Mouse (Mus musculus): ENCODE data around the gene Ipo13.

Gene Ipo13

DNA sequence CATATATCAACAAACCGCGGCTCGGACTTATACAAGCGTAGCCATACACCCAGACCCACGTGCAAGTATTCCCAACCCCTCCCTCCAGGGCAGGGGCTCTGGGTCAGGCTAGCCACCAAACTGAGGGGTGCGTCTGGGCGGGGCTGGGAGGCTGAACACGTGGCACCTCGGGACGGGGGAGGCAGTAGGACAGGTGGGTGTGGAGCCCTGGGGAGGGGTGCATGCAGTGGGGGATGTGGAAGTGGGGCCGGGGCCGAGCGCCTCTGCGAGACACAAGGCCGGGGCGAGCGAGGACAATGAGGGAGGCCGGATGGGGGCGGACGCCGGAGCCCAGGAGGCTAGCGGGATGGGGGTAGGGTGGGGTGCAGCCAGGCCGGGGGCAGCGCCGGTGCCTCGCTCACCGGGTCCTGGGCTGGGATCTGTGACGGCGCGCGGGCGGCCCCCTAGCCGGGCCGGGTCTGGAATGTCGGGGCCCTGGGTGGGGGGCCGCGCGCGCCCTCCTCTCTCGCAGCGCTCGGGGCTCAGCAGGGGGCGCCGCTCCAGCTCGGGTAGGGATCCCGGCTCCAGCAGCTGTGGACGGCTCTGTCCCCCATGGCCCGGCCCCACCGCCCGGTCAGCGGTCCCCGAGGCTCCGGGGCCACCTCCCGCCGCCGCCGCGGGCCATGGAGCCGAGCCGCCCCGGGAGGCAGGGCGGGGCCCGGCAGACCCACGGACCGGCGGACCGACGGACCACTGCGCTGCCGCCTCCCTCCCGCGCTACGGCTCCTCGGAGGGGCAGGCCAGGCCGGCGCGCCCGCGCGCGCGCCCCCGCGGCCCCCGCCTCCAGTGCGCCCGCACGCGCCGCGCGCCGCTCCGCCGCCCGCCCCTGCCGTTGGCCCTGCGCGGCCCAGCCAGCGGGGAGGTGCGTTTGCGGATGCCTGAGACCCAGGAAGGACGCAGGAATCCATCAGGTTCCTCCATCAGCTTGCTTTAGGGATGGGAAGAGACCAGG is 31.8 kb downstream of the Ipo13 start, which contains the start of gene B4galt2:
Gene B4galt2 (minus strand): TSS at position 787 of the 991 bp plus-strand sequence.
- DNase-seq (ENCODE audit: low read depth, low spot score), result no peak

DNA sequence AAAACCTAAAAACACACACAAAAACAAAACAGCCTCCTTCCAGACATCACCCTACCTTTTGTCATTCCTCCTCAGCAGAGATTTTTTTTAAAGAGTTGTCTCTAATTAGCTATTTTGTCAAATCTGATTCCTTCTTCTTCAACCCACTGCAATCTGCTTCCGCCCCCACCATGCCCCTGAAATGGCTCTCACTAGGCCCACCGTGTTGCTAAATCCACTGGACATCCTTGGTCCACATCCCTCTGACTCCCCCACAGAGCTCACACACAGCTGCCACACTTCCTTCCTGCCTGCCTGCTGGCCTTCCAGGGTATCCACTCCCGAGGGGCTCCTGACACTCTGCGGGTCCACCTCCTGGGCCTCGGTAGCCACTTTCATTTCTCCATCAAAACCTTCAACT is 36.1 kb downstream of the Ipo13 start:
- no peak for DNase-seq (ENCODE audit: low read depth, low spot score)

DNA sequence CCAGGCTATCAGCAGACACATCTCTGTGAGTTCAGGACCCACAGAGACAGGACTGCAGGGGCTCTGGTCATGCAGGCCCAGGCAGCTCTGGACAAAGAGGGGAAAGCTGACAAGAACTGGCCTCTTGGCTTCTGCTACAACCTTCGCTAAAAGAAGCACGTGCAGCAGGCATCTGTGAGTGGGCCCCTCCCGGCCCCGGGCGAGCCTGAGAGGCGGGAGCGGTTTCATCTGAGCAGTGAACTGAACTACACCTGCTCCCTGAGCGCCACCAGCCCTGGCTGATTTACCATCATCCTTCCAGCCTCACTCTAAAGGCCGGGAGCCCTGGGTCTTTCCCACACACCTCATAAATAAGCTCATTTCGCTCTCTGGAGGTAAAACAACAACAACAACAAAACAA is 36.5 kb downstream of the Ipo13 start:
- no peak for DNase-seq (ENCODE audit: low read depth, low spot score)

GRCm38 (mm10) chr4:117873615-117874014 is 41.2 kb downstream of the Ipo13 start:
- DNase-seq (ENCODE audit: low read depth, low spot score), result no peak

DNA sequence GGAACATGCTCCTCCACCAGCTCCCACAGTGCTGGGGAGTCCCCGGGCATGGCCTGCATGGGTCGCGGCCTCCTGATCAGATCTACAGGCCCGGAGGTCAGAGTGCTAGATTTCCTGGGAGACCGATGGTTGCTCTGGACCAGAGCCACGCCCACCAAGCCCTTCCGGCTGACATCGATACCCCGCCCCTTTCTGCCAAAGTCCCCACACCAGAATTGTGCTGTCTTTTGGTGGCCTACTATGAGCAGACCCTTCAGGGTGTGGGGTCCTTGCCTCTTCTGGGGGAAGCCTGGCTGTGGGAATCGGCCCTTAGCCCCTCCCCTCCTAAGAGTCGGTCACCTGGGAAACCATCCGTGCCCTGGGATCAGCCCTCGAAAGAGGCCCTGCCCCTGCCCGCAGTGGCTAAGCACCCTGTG is 42.3 kb downstream of the Ipo13 start, which contains the start of gene Ccdc24:
Gene Ccdc24 (minus strand): TSS at position 87 of the 416 bp plus-strand sequence.
- peak; percentile 68 for DNase-seq (ENCODE audit: low read depth, low spot score)

- DNase-seq (ENCODE audit: low read depth, low spot score), result no peak
These were observed 43.0 kb downstream of the Ipo13 start for GRCm38 (mm10) chr4:117871787-117872186.

DNA sequence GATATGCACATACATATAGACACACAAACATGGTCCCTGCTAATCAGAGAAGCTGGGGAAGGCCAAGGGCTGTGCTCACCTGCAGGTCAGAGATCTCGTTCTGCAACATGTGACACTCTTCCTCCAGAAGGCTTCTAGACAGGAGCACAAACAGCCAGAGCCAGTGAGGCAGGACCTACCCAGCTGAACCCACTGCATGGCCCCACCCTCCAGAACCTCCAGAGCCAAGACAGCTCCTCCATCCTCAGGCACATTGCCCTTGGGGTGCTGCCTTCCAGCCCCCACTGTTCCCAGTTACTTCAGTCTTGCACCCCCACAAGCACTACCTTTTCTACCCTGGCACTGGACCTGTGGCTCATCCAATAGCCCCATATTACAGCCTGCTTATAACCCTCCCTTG is 44.4 kb downstream of the Ipo13 start:
- DNase-seq (ENCODE audit: low read depth, low spot score), result no peak

DNA sequence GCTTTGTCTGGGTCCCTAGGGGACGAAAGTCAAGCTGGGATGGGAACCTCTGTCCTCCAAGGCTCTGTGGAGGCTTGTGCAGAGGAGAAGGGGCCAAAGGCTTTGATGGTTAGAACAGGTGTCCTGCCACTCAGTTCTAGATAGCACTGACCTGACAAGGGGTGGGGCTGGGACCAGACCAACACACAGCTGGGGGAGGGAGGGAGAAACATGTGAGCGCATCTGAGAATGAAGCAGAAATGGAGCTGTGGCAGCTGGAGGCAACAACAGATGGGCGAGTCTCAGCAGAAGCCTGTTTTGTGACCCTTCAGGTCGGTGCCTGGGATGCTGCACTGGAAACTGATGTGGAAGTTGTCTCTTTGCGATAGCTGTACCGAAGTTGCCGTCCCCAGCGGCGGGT is 45.5 kb downstream of the Ipo13 start:
- DNase-seq (ENCODE audit: low read depth, low spot score), result no peak

GRCm38 (mm10) chr4:117867823-117868222 is 47.0 kb downstream of the Ipo13 start:
- DNase-seq (ENCODE audit: low read depth, low spot score), result no peak

DNA sequence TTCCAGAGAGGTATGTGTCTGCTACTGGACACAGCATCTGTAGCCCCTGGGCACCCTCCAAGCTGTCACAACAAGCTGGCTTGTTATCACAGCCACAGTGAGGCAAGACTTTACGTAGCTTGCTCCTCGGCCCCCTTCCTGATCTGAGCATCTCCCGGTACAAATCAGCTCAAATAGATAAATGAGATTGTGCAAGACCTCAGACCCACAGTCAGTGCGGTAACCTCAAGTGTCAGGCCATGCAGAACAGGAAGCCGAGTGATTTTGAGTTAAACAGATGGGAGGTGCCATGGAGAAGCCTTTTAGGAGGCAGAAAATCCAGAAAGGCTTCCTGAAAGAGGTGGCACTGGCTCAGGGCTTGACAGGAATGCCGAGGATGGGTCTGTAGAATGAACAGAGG is 47.8 kb downstream of the Ipo13 start:
- DNase-seq (ENCODE audit: low read depth, low spot score), result no peak

DNA sequence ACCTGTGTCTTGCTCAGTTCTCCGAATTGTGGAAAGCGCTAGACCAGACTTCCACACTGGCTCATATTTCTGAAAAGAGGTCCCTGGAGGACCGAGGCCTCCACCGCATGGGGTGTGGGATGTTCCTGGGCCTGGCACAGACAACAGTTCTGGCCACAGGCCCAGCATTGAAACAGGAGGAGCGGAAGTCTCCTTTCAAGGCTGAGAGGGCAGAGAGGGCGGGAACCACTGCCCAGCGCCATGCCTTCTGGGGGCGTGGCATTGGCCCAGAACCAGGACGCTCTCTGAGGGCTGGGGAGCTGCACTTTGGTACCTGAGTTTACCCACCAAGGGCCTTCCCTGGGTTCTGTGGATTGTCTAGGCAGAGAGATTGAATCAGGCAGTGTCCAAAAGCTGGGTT is 48.7 kb downstream of the Ipo13 start:
- DNase-seq (ENCODE audit: low read depth, low spot score), result no peak

DNA sequence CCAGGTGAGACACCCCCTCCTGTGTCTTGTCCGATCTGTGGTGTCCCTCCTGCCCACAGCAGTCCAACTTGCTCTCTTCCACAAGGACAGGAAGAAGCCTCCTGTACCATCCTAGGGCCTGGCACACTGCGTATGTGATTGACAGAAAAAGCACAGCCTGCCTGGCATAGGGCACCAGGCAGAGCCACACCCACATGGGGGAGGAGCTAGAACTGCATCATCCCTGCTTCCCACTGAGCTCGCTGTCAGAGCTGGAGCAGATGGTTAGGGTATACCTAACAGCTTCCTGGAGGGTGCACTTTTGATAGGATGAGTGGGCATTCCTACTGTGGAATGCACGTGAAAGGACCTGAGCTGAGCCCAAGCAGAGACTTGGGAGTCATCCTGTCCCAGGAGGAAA is 52.0 kb downstream of the Ipo13 start:
- DNase-seq (ENCODE audit: low read depth, low spot score), result no peak

GRCm38 (mm10) chr4:117860570-117860969 is 54.2 kb downstream of the Ipo13 start:
- DNase-seq (ENCODE audit: low read depth, low spot score), result no peak

DNA sequence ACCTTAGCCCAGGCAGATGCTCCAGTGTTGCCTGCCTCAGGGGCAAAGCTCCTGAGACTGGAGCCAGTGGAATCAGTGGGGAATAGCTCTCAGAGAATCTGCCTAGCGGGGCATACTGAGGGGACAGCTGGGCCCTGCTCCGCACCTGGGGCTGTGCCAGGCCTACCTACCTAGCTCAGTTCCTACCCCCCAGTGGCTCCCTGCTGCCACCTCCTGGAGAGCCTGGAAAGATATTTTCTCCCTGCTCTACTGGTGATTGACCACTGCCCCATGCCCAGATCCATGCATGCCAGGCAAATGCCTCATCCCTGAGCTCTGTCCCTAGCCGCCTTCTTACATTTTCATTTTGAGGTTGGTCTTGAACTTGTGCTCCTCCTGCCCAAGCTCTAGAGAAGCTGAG is 56.0 kb downstream of the Ipo13 start:
- no peak for DNase-seq (ENCODE audit: low read depth, low spot score)

DNA sequence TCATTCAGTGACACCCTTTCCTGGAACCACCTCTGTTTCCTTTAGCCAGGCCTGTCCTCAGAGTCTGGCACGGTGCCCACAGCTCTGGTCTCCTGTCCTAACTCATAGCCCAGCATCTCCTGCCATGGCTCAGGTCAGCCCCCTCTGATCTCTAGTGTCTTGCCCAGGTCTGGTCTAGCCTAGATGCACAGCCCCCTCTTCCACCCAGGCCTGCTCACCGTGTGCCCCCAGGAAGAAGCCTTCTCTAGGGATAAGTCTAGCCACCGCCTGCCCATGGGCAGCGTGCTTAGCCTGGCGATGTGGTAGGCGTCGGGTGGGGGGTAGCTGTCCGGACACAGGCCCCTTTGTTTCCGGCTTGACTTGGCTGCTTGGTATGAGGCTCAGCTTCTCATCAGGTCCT is 59.7 kb downstream of the Ipo13 start:
- DNase-seq (ENCODE audit: low read depth, low spot score), result no peak

- no peak for DNase-seq (ENCODE audit: low read depth, low spot score)
These were observed 62.5 kb downstream of the Ipo13 start for GRCm38 (mm10) chr4:117852152-117852868.

DNA sequence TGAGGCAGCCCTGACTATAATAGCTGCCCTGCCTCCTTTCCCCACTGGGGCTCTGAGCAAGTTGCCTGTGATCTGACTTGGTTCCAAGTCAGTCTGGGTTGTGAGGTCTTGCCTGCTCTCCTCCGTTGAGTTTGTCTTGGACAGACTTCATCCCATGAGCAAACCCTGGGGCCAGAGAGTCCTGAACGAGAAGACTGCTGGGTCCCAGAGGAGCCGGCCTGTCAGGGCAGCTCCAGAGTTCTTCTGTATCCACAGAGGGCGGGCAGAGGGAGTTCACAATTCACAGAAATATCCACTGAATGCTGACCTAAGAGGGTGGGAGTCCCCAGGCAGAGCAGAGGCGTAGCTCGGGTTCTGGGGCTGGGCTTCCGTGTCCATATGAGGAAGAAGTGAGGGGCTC is 63.9 kb downstream of the Ipo13 start:
- DNase-seq (ENCODE audit: low read depth, low spot score), result no peak

- DNase-seq (ENCODE audit: low read depth, low spot score), result no peak
These were observed 64.6 kb downstream of the Ipo13 start for GRCm38 (mm10) chr4:117850176-117850575.

DNA sequence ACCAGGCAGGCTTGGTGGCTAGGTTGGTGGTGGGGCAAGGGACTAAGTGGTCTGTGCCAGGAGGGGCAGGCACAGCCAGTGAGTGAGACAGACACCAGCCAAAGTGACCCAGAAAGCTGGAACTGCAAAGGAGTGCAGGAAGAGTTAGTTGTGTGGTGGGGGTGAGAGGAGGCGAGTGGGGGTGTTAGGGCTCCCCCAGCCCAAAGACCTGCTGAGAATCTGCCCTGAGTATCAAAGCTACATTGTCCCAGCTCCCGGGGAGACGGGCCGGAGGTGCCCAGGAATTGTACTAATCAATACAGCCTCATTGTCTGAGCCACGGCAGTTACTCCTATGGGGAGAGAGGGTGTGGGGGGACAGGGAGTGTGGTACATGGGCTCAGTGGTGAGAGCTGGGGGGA is 65.3 kb downstream of the Ipo13 start:
- no peak for DNase-seq (ENCODE audit: low read depth, low spot score)

GRCm38 (mm10) chr4:117849063-117849462 is 65.7 kb downstream of the Ipo13 start:
- no peak for DNase-seq (ENCODE audit: low read depth, low spot score)

DNA sequence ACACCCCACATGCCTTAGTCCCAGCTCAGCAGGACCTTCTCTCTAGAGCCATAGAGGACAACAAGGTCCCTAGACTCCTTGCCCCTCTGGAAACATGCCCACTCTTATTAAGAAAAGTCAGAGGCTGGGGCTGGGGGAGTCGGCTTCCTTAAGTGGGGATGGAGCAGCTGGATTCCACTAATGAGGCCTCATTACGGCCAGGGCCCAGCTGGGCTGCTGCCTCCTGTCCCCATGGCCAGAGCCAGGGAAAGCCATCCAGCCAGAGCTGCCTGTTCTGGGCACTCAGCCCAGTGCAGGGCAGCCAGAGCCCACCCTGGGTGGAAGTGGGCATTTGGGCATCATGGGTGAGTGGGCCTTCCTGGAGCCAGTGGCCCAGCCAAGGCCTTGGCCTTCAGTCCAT is 67.8 kb downstream of the Ipo13 start:
- DNase-seq (ENCODE audit: low read depth, low spot score), result no peak

- DNase-seq (ENCODE audit: low read depth, low spot score), result no peak
These were observed 68.5 kb downstream of the Ipo13 start for GRCm38 (mm10) chr4:117846261-117846660.

GRCm38 (mm10) chr4:117845316-117845715 is 69.5 kb downstream of the Ipo13 start:
- DNase-seq (ENCODE audit: low read depth, low spot score), result no peak
